12 mouse cellular contexts compared by ENCODE assay signal in genomic region chr5:149316926-149317325, GRCm38 (mm10). TPM values are rescaled to one million over a fixed set of nuclear protein-coding genes. Genes with fewer than 3 reads are reported as not detected.
A peak's percentile ranks its signal among the peaks of the same experiment; 100 is the strongest.
DNase-seq lines count a peak whose midpoint lies in the region; ATAC-seq lines count a peak whose summit lies in the region.
"Had no signal": no experiment of that assay in that cellular context is flagged by ENCODE, and none has a peak within 500 bp of the region (broad histone marks: within the 10 kb centered on the region; RNA-seq: fewer than 3 reads in every experiment).

No protein-coding gene starts in this region.

- no peak overlapping the region for H3K9ac ChIP-seq in neural tube, embryonic 11.5 days (ENCODE audit: low read length)
- no peak overlapping the region for H3K9ac ChIP-seq in forebrain, embryonic 13.5 days
- no peak overlapping the region for H3K9ac ChIP-seq in limb, embryonic 11.5 days (ENCODE audit: low read length)
- H3K9ac ChIP-seq in neural tube, embryonic 14.5 days (replicated peaks; ENCODE audit: low read depth, low read length), result no peak overlapping the region
- no peak overlapping the region for H3K9ac ChIP-seq in liver, embryonic 12.5 days
- H3K9ac ChIP-seq: liver, embryonic 14.5 days; stomach, embryonic 15.5 days had no signal

- H3K4me2 ChIP-seq in neural tube, embryonic 11.5 days (ENCODE audit: low read depth), result no peak overlapping the region
- no peak overlapping the region for H3K4me2 ChIP-seq in forebrain, embryonic 13.5 days
- no peak overlapping the region for H3K4me2 ChIP-seq in limb, embryonic 11.5 days (ENCODE audit: low read depth, severe bottlenecking)
- H3K4me2 ChIP-seq in neural tube, embryonic 14.5 days (ENCODE audit: low read depth, low read length), result no peak overlapping the region
- no peak overlapping the region for H3K4me2 ChIP-seq in liver, embryonic 12.5 days
- H3K4me2 ChIP-seq: stomach, embryonic 15.5 days had no signal

- no peak overlapping the region for H3K4me3 ChIP-seq in neural tube, embryonic 11.5 days (ENCODE audit: low read depth, low read length)
- H3K4me3 ChIP-seq in forebrain, embryonic 13.5 days, result no peak overlapping the region
- no peak overlapping the region for H3K4me3 ChIP-seq in limb, embryonic 11.5 days (ENCODE audit: low read depth, low read length)
- no peak overlapping the region for H3K4me3 ChIP-seq in neural tube, embryonic 14.5 days (ENCODE audit: low read depth, low read length)
- no peak overlapping the region for H3K4me3 ChIP-seq in liver, embryonic 12.5 days
- H3K4me3 ChIP-seq: megakaryocyte, embryonic 14.5 days; stomach, embryonic 15.5 days had no signal

- peak; percentile 40; the same call in 1 of the 2 replicates for ATAC-seq in neural tube, embryonic 11.5 days (ENCODE audit: insufficient read depth, low FRiP score, low TSS enrichment)
- ATAC-seq in forebrain, embryonic 13.5 days, result peak; percentile 56; the same call in 1 of the 2 replicates
- ATAC-seq in limb, embryonic 11.5 days (ENCODE audit: insufficient number of reproducible peaks, low FRiP score, low TSS enrichment, low read depth), result no peak
- peak; percentile 50; the same call in 1 of the 2 replicates for ATAC-seq in neural tube, embryonic 14.5 days (ENCODE audit: low read depth)
- no peak for ATAC-seq in liver, embryonic 12.5 days

- H3K4me1 ChIP-seq in neural tube, embryonic 11.5 days (ENCODE audit: control insufficient read depth, insufficient read depth, low read length), result peaks cover 21% of the 10 kb centered on the region
- H3K4me1 ChIP-seq in forebrain, embryonic 13.5 days, result peaks cover 37% of the 10 kb centered on the region
- peaks cover 25% of the 10 kb centered on the region for H3K4me1 ChIP-seq in limb, embryonic 11.5 days (ENCODE audit: control insufficient read depth, insufficient read depth, low read length)
- H3K4me1 ChIP-seq in neural tube, embryonic 14.5 days (ENCODE audit: control insufficient read depth, insufficient read depth, low read length), result peaks cover 21% of the 10 kb centered on the region
- H3K4me1 ChIP-seq in liver, embryonic 12.5 days, result peaks cover 6% of the 10 kb centered on the region; the same call in 1 of the 2 replicates

- WGBS in neural tube, embryonic 11.5 days, result 22% methylated on average over 4 of the region's 4 CpGs
- 12% methylated on average over 4 of the region's 4 CpGs for WGBS in forebrain, embryonic 13.5 days
- 27% methylated on average over 4 of the region's 4 CpGs for WGBS in limb, embryonic 11.5 days
- WGBS in neural tube, embryonic 14.5 days, result 15% methylated on average over 4 of the region's 4 CpGs
- WGBS in liver, embryonic 12.5 days (ENCODE audit: insufficient replicate concordance), result 42% methylated on average over 4 of the region's 4 CpGs

- no peaks in the 10 kb centered on the region for H3K27me3 ChIP-seq in neural tube, embryonic 11.5 days (ENCODE audit: control insufficient read depth, insufficient read depth, low read length)
- no peaks in the 10 kb centered on the region for H3K27me3 ChIP-seq in forebrain, embryonic 13.5 days
- no peaks in the 10 kb centered on the region for H3K27me3 ChIP-seq in limb, embryonic 11.5 days (ENCODE audit: control insufficient read depth, insufficient read depth, low read length)
- no peaks in the 10 kb centered on the region for H3K27me3 ChIP-seq in neural tube, embryonic 14.5 days (ENCODE audit: control insufficient read depth, insufficient read depth, low read length)
- peaks cover 35% of the 10 kb centered on the region for H3K27me3 ChIP-seq in liver, embryonic 12.5 days (replicated peaks)
- H3K27me3 ChIP-seq: stomach, embryonic 15.5 days had no signal

- no peak overlapping the region for H3K27ac ChIP-seq in neural tube, embryonic 11.5 days (ENCODE audit: low read depth, low read length)
- no peak overlapping the region; the same call in 1 of the 2 replicates for H3K27ac ChIP-seq in forebrain, embryonic 13.5 days
- H3K27ac ChIP-seq in limb, embryonic 11.5 days (replicated peaks; ENCODE audit: low read depth, low read length), result peak overlapping the region; percentile 57
- H3K27ac ChIP-seq in neural tube, embryonic 14.5 days (ENCODE audit: low read depth, low read length), result no peak overlapping the region
- H3K27ac ChIP-seq in liver, embryonic 12.5 days, result no peak overlapping the region
- H3K27ac ChIP-seq: liver, embryonic 14.5 days; stomach, embryonic 15.5 days had no signal

- H3K36me3 ChIP-seq in neural tube, embryonic 11.5 days (ENCODE audit: control insufficient read depth, insufficient read depth, low read length), result no peaks in the 10 kb centered on the region
- no peaks in the 10 kb centered on the region for H3K36me3 ChIP-seq in forebrain, embryonic 13.5 days (ENCODE audit: poor library complexity, severe bottlenecking)
- no peaks in the 10 kb centered on the region for H3K36me3 ChIP-seq in limb, embryonic 11.5 days (ENCODE audit: control insufficient read depth, insufficient read depth, low read length)
- H3K36me3 ChIP-seq in neural tube, embryonic 14.5 days (ENCODE audit: control insufficient read depth, insufficient read depth, low read length), result no peaks in the 10 kb centered on the region
- no peaks in the 10 kb centered on the region for H3K36me3 ChIP-seq in liver, embryonic 12.5 days
- H3K36me3 ChIP-seq: stomach, embryonic 15.5 days had no signal

- no peaks in the 10 kb centered on the region for H3K9me3 ChIP-seq in neural tube, embryonic 11.5 days (ENCODE audit: control insufficient read depth, low read length)
- H3K9me3 ChIP-seq in forebrain, embryonic 13.5 days (replicated peaks), result 0 out of 2 replicates have a peak, but pooled peaks cover 3% of the 10 kb centered on the region
- H3K9me3 ChIP-seq in limb, embryonic 11.5 days (ENCODE audit: control insufficient read depth, low read length), result no peaks in the 10 kb centered on the region
- H3K9me3 ChIP-seq in neural tube, embryonic 14.5 days (ENCODE audit: control insufficient read depth, low read length), result no peaks in the 10 kb centered on the region
- no peaks in the 10 kb centered on the region for H3K9me3 ChIP-seq in liver, embryonic 12.5 days (replicated peaks)
- H3K9me3 ChIP-seq: stomach, embryonic 15.5 days had no signal

- no peak for DNase-seq in neural tube, embryonic 11.5 days (ENCODE audit: low spot score)
- no peak for DNase-seq in neural tube, embryonic 10.5 days (ENCODE audit: extremely low spot score, low spot score)
- peak; percentile 50 for DNase-seq in limb, embryonic 11.5 days (ENCODE audit: low spot score)
- no peak for DNase-seq in cerebellum, postnatal 4 days (ENCODE audit: low spot score in 2 of 2)
- no peak for DNase-seq in gastrocnemius, postnatal 10 days
- DNase-seq: kidney, adult 9 months had no signal

RNA-seq across cellular contexts. Expression of gene Alox5ap, which starts 52.4 kb away (rescaled TPM):
- polyA plus RNA-seq in neural tube, embryonic 11.5 days (2014; fragmentation: Nextera tagmentation; extraction: Ambion mirVana), result 6.0 and 6.6 TPM in 2 replicates
- polyA plus RNA-seq in forebrain, embryonic 13.5 days (2015; fragmentation: Nextera tagmentation; extraction: Ambion mirVana), result 5.2 and 7.5 TPM in 2 replicates
- polyA plus RNA-seq in limb, embryonic 11.5 days (2014; fragmentation: Nextera tagmentation; extraction: Ambion mirVana), result 10.6 and 11.3 TPM in 2 replicates
- polyA plus RNA-seq in neural tube, embryonic 14.5 days (2014; fragmentation: Nextera tagmentation; extraction: Ambion mirVana), result 11.0 and 13.3 TPM in 2 replicates
- total RNA-seq in gastrocnemius, postnatal 10 days (2021), result 10 to 100 TPM in 1 of 2 experiments, 1 to 10 TPM in 1; 7.3 to 10.5 TPM
- polyA plus RNA-seq in liver, embryonic 12.5 days (2016; fragmentation: Nextera tagmentation; extraction: Ambion mirVana), result 17.9 and 18.6 TPM in 2 replicates

Comparison
In these comparisons a context has a peak if more than half of its experiments do, and no peak if none do; other contexts are left out.
1. ATAC-seq: peak in neural tube, embryonic 11.5 days (single experiment), forebrain, embryonic 13.5 days (single experiment) and neural tube, embryonic 14.5 days (single experiment); none in limb, embryonic 11.5 days (single experiment) and liver, embryonic 12.5 days (single experiment).